Mouse (Mus musculus): ENCODE results near the gene Trp53tg5. TPM values are rescaled to one million over a fixed set of nuclear protein-coding genes. Genes with fewer than 3 reads are reported as not detected.

Trp53tg5 gene
- total RNA-seq, 2 experiments from 2014 or later = not detected

GRCm38 (mm10) chr2:164486258-164487114 is 13.0 kb upstream of the Trp53tg5 start:
- Histone ChIP-seq H3K4me3 (peak overlapping the region; percentile 91), H3K27ac (peak overlapping the region; percentile 96)
- intact Hi-C loops (cut with DNase I) = no loop called here
- TF ChIP-seq CTCF (IDR thresholded peaks at IDR 0.05) = no peak
- peak; percentile 90 for DNase-seq

DNA sequence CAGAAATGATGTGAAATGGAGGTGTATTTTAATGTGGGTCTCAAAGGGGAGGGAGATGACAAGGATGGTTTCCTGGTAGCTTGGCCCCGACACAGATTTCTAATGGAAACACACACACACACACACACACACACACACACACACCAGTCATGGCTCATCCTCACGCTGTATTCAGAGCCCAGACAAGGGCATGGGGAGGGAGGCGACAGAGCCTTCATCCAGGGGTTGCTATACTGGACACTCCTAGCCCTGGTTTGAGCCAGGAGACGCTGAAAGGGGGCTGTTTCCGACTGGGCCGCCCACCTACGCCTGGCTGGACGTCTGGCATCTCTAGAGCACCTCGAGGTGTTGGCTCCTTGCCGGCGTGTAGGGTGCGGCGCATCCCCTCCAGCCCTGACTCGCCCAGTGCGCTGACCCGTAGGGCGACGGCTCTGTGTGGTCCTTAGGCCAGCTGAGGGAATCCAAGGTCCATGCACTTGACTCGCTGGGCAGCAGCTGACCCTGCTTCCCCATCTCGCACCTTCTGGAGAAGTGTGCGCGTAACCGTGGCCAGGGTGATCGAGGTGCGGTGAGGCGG is 12.2 kb upstream of the Trp53tg5 start, which contains the start of gene Dbndd2:
TSS of gene Dbndd2 (plus strand) at position 426 of the 577 bp plus-strand sequence.
- Histone ChIP-seq H3K27ac (peak within 1 kb of the TSS; percentile 96), H3K4me3 (peak within 1 kb of the TSS; percentile 91)
- intact Hi-C loops (cut with DNase I) = no loop called here
- DNase-seq = peak; percentile 72
- TF ChIP-seq CTCF (IDR thresholded peaks at IDR 0.05) = no peak

DNA sequence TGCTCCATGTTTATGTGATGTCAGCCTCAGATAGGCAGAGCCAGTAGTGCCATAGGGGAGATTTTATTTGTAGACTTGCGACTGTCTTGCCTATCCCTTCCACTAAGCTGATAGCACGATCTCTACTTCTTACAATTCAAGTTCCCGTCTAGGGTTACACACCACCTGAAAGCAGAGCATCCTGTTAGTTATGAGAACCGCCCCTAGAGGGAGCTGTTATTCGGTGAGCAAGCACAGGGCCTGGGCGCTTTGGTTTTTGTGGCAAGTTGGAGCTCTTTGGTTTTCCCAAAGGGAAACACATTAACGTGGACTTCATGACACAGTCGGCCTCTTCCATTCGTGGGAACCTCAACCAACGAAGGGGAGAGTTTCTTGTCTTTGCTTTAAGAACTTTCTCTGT is 3.3 kb downstream of the Trp53tg5 start:
- peak; percentile 85 for TF ChIP-seq CTCF (IDR thresholded peaks at IDR 0.05)
- DNase-seq = peak; percentile 62
- intact Hi-C loops (cut with DNase I) = loop anchor here (2.0 kb wide), 1 partner anchor 47 kb away; no protein-coding TSS in a partner anchor

GRCm38 (mm10) chr2:164466787-164467186 is 6.7 kb downstream of the Trp53tg5 start:
- Histone ChIP-seq H3K4me3 (no peak overlapping the region), H3K27ac (no peak overlapping the region)
- DNase-seq = no peak
- intact Hi-C loops (cut with DNase I) = no loop called here
- TF ChIP-seq CTCF (IDR thresholded peaks at IDR 0.05) = no peak

More for the DNA sequence above, 3.3 kb downstream of the Trp53tg5 start:
- Histone ChIP-seq H3K27ac (no peak overlapping the region), H3K4me3 (no peak overlapping the region)

- intact Hi-C loops (cut with DNase I) = no loop called here
- no peak for TF ChIP-seq CTCF (IDR thresholded peaks at IDR 0.05)
- DNase-seq = no peak
- Histone ChIP-seq H3K27ac (no peak overlapping the region), H3K4me3 (no peak overlapping the region)
These were observed 8.4 kb downstream of the Trp53tg5 start for GRCm38 (mm10) chr2:164465161-164465560.

DNA sequence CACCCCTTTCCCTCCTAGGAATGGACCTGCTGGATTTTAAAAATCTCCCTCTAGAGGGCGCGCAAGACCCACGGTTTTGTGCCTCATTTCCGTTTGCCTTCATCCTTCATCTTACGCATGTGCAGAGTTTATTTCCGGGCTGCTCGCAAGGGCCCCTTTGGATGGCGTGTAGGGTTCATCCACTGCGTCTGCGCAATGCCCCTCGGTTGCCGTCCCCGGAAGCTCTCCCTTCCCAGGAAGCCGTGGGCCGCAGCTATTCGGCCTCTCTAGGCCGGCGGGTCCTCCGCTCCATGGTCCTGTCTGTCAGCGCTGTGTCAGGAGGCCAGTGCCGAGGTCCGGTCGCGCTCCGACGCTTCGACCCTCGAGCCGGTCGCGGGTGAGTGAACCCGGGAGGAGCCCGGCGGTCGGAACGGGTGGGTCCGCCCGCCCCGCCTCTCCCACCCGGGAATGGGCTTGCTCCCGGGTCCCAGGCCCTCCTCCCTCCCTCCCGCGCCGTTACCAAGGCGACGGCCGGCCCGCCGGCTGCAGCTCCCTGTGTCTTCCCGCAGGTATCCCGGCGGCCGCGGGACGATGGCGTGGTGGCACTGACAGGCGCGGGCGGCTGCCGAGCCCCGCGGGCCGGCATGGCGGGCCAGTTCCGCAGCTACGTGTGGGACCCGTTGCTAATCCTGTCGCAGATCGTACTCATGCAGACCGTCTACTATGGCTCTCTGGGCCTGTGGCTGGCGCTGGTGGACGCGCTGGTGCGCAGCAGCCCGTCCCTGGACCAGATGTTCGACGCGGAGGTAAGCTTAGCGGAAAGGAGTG is 12.6 kb downstream of the Trp53tg5 start, which contains the start of gene Gm20458:
TSS of gene Gm20458 (plus strand) at position 223 of the 807 bp plus-strand sequence.
- H3K4me3 ChIP-seq = peak within 1 kb of the TSS; percentile 79
- peak; percentile 97 for DNase-seq
- TF ChIP-seq CTCF (IDR thresholded peaks at IDR 0.05) = peak; percentile 84
- H3K27ac ChIP-seq = peak within 1 kb of the TSS; percentile 96
- intact Hi-C loops (cut with DNase I) = loop anchor here (5.0 kb wide), 1 partner anchor 36 kb away; the partner anchor contains the start of gene Pigt

DNA sequence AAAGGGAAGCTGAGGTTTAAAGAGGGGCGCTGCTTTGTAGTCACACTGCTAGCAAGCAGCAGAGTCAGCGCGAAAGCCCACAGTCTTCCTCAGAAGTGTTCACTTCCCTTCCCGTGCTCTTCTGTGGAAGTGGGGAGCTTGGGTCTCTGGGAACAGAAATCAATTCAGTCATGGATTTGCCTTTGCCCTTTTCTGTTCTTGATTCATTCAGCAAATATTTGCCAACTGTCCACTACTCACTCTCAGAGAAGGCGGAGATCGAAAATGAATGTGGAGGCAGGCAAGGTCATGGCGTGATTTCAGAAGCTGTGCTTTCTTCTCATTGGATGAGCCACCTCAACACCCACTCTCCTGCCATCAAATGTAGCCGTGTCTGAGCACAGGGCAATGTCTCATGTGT is 15.0 kb downstream of the Trp53tg5 start:
- intact Hi-C loops (cut with DNase I) = no loop called here

DNA sequence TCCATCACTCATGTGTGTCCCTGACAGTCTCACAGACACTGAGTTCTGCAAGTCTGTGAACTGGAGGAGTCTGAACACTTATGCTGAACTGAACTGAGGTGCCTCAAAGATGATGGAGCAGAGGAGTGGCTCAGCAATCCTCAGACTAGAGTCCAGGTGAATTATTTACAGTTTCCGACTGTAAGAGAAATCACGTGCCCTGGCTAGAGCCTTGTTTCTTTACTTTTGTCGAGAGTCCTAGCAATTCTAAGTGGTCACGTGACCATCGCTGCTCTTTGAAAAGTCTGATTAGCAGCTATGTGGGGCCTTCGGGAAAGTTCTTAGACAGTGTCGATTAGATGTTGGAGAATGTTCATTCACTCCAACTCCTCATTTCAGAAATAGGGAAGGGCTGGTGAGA is 15.6 kb downstream of the Trp53tg5 start:
- TF ChIP-seq CTCF (IDR thresholded peaks at IDR 0.05) = no peak
- no peak for DNase-seq
- no peak overlapping the region for H3K27ac ChIP-seq
- H3K4me3 ChIP-seq = no peak overlapping the region
- intact Hi-C loops (cut with DNase I) = loop anchor here (1.0 kb wide), 1 partner anchor 41 kb away; no protein-coding TSS in a partner anchor

More for the DNA sequence above, 15.0 kb downstream of the Trp53tg5 start:
- DNase-seq = no peak
- no peak for TF ChIP-seq CTCF (IDR thresholded peaks at IDR 0.05)
- no peak overlapping the region for H3K4me3 ChIP-seq
- H3K27ac ChIP-seq = no peak overlapping the region

DNA sequence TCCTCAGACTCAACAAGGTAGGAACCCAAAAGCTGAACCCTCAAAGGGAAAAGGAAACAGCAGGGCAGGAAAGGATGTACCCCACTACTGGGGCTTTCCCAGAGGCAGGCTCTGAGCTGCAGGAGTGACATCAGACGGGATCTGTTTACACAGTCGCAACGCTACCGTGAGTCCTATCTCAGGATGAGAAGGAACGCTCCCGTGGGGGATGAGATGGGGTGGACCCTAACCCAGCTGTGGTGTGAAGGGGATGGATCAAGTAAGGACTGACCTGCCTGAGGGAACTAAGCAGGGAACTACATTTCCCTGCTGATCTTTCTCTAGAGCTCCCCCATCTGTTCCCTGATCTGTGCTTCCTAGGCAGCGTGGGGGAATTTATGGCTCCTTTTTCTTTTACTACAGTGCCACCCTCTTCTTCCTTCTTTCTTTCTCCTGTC is 16.6 kb downstream of the Trp53tg5 start, which contains the start of gene Sys1:
TSS of gene Sys1 (plus strand) at position 101 of the 437 bp plus-strand sequence.
- peak; percentile 33 for DNase-seq
- intact Hi-C loops (cut with DNase I) = loop anchor here (1.0 kb wide), 1 partner anchor 40 kb away; no protein-coding TSS in a partner anchor
- H3K27ac ChIP-seq = peak within 1 kb of the TSS; percentile 85
- peak within 1 kb of the TSS; percentile 48 for H3K4me3 ChIP-seq
- peak; percentile 53 for TF ChIP-seq CTCF (IDR thresholded peaks at IDR 0.05)

- H3K27ac ChIP-seq = peak overlapping the region; percentile 85
- no peak for DNase-seq
- intact Hi-C loops (cut with DNase I) = no loop called here
- no peak for TF ChIP-seq CTCF (IDR thresholded peaks at IDR 0.05)
- no peak overlapping the region; the same call in 1 of the 2 replicates for H3K4me3 ChIP-seq
These were observed 17.1 kb downstream of the Trp53tg5 start for GRCm38 (mm10) chr2:164456413-164456812.

DNA sequence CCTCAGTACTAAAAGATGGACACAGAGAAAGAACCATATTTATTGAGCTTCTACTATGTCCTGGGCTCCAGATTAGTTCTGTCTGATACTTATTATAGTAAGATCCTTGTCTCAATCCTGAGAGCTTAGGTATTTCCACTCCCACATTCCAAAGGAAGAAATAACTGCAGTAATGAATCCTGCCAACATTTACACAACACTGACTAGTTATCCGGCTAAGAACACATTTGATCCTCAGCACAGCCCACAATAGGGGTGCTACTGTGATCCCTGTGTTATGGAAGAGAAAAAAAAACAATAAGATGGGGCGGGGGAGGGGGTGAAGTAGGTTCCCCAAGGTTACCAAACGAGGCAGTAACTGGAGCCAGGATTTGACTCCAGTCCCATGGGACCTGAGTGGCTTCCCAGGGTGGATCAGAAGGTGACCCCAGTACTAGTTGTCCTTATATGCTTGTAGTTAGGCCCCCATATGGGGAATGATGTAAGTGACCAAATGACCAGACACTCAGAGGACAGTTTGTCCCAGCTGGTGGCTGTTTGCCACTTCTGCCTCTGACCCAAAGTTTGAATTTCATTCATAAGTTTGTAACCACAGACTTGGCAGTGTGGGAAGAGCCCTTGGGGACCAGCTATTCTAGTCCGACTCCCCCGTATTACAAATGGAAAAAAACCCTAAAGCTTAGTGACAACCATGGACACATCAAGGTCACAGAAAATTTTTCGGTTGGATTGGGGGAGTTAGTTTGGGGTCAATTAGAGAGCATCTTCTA is 17.9 kb downstream of the Trp53tg5 start:
- Histone ChIP-seq H3K4me3 (no peak overlapping the region), H3K27ac (peak overlapping the region; percentile 85)
- TF ChIP-seq CTCF (IDR thresholded peaks at IDR 0.05) = no peak
- intact Hi-C loops (cut with DNase I) = loop anchor here (2.0 kb wide), 1 partner anchor 15 kb away; no protein-coding TSS in a partner anchor
- peak; percentile 75 for DNase-seq

Measured in gastrocnemius, adult 2 months (tissue).